9 mouse cellular contexts compared by ENCODE assay signal in the genomic region with DNA sequence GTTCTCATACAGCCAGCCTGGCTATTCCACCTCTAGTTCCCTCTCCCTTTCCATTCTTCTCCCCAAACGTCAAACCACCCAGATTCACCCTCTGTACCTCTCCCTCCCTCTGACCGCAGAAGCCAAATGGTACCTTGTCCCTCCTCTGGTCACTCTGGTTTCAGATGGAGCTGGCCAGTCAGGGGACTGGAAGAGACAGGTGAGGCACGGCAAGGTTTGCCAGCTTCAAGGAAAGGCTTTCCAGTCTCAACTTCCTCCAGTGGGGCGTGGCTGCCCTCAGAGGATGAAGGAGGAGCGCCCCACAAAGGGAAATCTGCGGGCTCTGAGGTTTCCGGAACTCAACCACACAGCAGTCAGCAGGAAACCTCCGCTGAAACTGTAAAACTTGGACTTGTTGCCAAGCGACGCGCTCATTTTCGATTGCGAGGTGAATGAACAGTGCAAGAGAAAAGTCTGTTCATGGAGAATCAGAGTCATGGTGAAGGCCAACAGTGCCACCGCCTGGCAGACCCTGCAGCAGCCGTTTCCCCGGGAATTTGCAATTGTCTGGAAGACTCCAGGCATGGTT. TPM values are rescaled to one million over a fixed set of nuclear protein-coding genes. Genes with fewer than 3 reads are reported as not detected.
DNase-seq lines count a peak whose midpoint lies in the region; ATAC-seq and TF ChIP-seq lines count a peak whose summit lies in the region.
"Had no signal": no experiment of that assay in that cellular context is flagged by ENCODE, and none has a peak within 500 bp of the region (broad histone marks: within the 10 kb centered on the region; RNA-seq: fewer than 3 reads in every experiment).

A gene (minus strand): TSS at position 246 of the 568 bp plus-strand sequence.

- no peak within 1 kb of the TSS; the same call in 1 of the 2 replicates for H3K9ac ChIP-seq in heart, embryonic 15.5 days
- H3K9ac ChIP-seq in liver, embryonic 12.5 days, result no peak within 1 kb of the TSS
- H3K9ac ChIP-seq in stomach, embryonic 15.5 days, result no peak within 1 kb of the TSS

- H3K4me1 ChIP-seq in forebrain, embryonic 10.5 days, result no peaks in the 10 kb centered on the region
- peaks cover 4% of the 10 kb centered on the region for H3K4me1 ChIP-seq in heart, embryonic 15.5 days (replicated peaks)
- peaks cover 7% of the 10 kb centered on the region; the same call in 1 of the 2 replicates for H3K4me1 ChIP-seq in liver, embryonic 12.5 days
- no peaks in the 10 kb centered on the region for H3K4me1 ChIP-seq in stomach, embryonic 15.5 days

- TF ChIP-seq CTCF in brain, embryonic 14.5 days (IDR thresholded peaks at IDR 0.05; ENCODE audit: borderline replicate concordance, extremely low read depth, insufficient read depth, insufficient read length), result peak; percentile 91

- ATAC-seq in heart, embryonic 15.5 days (replicated peaks; ENCODE audit: insufficient number of reproducible peaks, insufficient read depth, low FRiP score, low read depth), result peak; percentile 70
- peak; percentile 66 for ATAC-seq in liver, embryonic 12.5 days
- ATAC-seq in stomach, embryonic 15.5 days (ENCODE audit: insufficient read depth, low FRiP score, low read depth), result peak; percentile 94

- DNase-seq in CD4-positive, CD25-positive, alpha-beta regulatory T cell, adult 2 months (ENCODE audit: low read depth, low spot score), result peak; percentile 81
- DNase-seq in brain, embryonic 14.5 days (ENCODE audit: low read depth), result peak; percentile 94
- DNase-seq in forebrain, embryonic 10.5 days (ENCODE audit: extremely low spot score, low spot score), result peak; percentile 68
- peak; percentile 82 for DNase-seq in kidney, postnatal 14 days
- peak; percentile 82 to 86 for DNase-seq in natural killer cell, adult 2 months (ENCODE audit: low spot score in 2 of 2)

- H3K36me3 ChIP-seq in forebrain, embryonic 10.5 days (replicated peaks), result no peaks in the 10 kb centered on the region
- no peaks in the 10 kb centered on the region for H3K36me3 ChIP-seq in heart, embryonic 15.5 days
- no peaks in the 10 kb centered on the region for H3K36me3 ChIP-seq in liver, embryonic 12.5 days
- no peaks in the 10 kb centered on the region for H3K36me3 ChIP-seq in stomach, embryonic 15.5 days

- WGBS in forebrain, embryonic 10.5 days, result 4% methylated on average over 16 of the region's 16 CpGs
- WGBS in heart, embryonic 15.5 days, result 2% methylated on average over 16 of the region's 16 CpGs
- 1% methylated on average over 16 of the region's 16 CpGs for WGBS in liver, embryonic 12.5 days (ENCODE audit: insufficient replicate concordance)
- WGBS in stomach, embryonic 15.5 days, result 2% methylated on average over 16 of the region's 16 CpGs

- no peaks in the 10 kb centered on the region for H3K9me3 ChIP-seq in forebrain, embryonic 10.5 days
- H3K9me3 ChIP-seq in heart, embryonic 15.5 days (replicated peaks), result no peaks in the 10 kb centered on the region
- H3K9me3 ChIP-seq in liver, embryonic 12.5 days (replicated peaks), result no peaks in the 10 kb centered on the region
- H3K9me3 ChIP-seq in stomach, embryonic 15.5 days, result no peaks in the 10 kb centered on the region

- peak within 1 kb of the TSS; percentile 47 for H3K4me3 ChIP-seq in forebrain, embryonic 10.5 days
- peak within 1 kb of the TSS; percentile 43 for H3K4me3 ChIP-seq in heart, embryonic 15.5 days
- H3K4me3 ChIP-seq in liver, embryonic 12.5 days, result peak within 1 kb of the TSS; percentile 30
- H3K4me3 ChIP-seq in stomach, embryonic 15.5 days (replicated peaks), result peak within 1 kb of the TSS; percentile 39
- H3K4me3 ChIP-seq: erythroblast, embryonic 14.5 days had no signal

- no peak for TF ChIP-seq POLR2A in brain, embryonic 14.5 days (IDR thresholded peaks at IDR 0.05; ENCODE audit: borderline replicate concordance, extremely low read depth, insufficient read depth, insufficient read length, poor library complexity, severe bottlenecking)

- peak within 1 kb of the TSS; percentile 67 for H3K4me2 ChIP-seq in heart, embryonic 15.5 days
- peak within 1 kb of the TSS; percentile 45 for H3K4me2 ChIP-seq in liver, embryonic 12.5 days
- H3K4me2 ChIP-seq in stomach, embryonic 15.5 days, result peak within 1 kb of the TSS; percentile 68

- 0 out of 2 replicates have a peak, but pooled peaks cover 5% of the 10 kb centered on the region for H3K27me3 ChIP-seq in forebrain, embryonic 10.5 days (ENCODE audit: poor library complexity, severe bottlenecking)
- H3K27me3 ChIP-seq in heart, embryonic 15.5 days, result no peaks in the 10 kb centered on the region
- peaks cover 59% of the 10 kb centered on the region for H3K27me3 ChIP-seq in liver, embryonic 12.5 days (replicated peaks)
- no peaks in the 10 kb centered on the region for H3K27me3 ChIP-seq in stomach, embryonic 15.5 days (replicated peaks)

- H3K27ac ChIP-seq in forebrain, embryonic 10.5 days, result 0 out of 2 replicates have a peak within 1 kb of the TSS, but pooled peaks have one; percentile 53
- no peak within 1 kb of the TSS for H3K27ac ChIP-seq in heart, embryonic 15.5 days
- no peak within 1 kb of the TSS for H3K27ac ChIP-seq in liver, embryonic 12.5 days
- peak within 1 kb of the TSS; percentile 48; the same call in 1 of the 2 replicates for H3K27ac ChIP-seq in stomach, embryonic 15.5 days

RNA-seq across cellular contexts. Expression of the gene that starts here (rescaled TPM):
- polyA plus RNA-seq in brain, embryonic 14.5 days (2012; rRNA removed), result 1.6 and 1.9 TPM in 2 replicates
- polyA plus RNA-seq in forebrain, embryonic 10.5 days (2016; fragmentation: Nextera tagmentation; extraction: Ambion mirVana), result 0.43 and 0.62 TPM in 2 replicates
- polyA plus RNA-seq in heart, embryonic 15.5 days (2015; fragmentation: Nextera tagmentation; extraction: Ambion mirVana), result 0.14 and 0.21 TPM in 2 replicates
- 0.65 and 1.1 TPM in 2 replicates for polyA plus RNA-seq in liver, embryonic 12.5 days (2016; fragmentation: Nextera tagmentation; extraction: Ambion mirVana)
- polyA plus RNA-seq in stomach, embryonic 15.5 days (2015; fragmentation: Nextera tagmentation; extraction: Ambion mirVana), result 8.0 TPM in 2 replicates
- polyA plus RNA-seq: erythroblast, embryonic 14.5 days had no signal

Comparison
In these comparisons a context has a peak if more than half of its experiments do, and no peak if none do; other contexts are left out.
1. Peak in DNase-seq, H3K4me3 ChIP-seq and H3K27ac ChIP-seq in forebrain, embryonic 10.5 days; RNA of the gene not detected or under 1 TPM.
2. Peak in ATAC-seq, H3K4me3 ChIP-seq and H3K4me2 ChIP-seq in heart, embryonic 15.5 days; RNA of the gene not detected or under 1 TPM.